Comparison of ENCODE assay signal across 8 mouse cellular contexts in the genomic region with DNA sequence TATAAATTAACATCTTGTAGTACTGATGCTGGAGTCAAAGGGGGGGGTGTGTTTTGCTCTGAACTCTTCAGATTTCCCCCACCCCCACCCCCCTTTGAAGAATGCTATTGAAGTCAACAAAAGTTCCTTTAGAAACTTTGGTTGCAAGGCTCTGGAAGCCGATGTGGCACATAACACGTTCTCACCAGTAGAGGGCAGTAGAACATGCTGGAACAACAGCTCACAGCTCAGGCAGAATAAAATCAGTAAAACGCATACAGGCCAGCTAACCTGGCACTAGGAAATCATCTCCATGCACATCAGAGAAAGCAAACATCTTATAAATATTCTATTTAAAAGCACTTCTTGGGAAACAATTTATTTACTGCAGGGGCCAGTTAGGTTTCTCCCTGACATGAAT. TPM values are rescaled to one million over a fixed set of nuclear protein-coding genes. Genes with fewer than 3 reads are reported as not detected.
A peak's percentile ranks its signal among the peaks of the same experiment; 100 is the strongest.
DNase-seq lines count a peak whose midpoint lies in the region; ATAC-seq lines count a peak whose summit lies in the region.

No protein-coding gene starts in this region.

- H3K36me3 ChIP-seq in liver, embryonic 12.5 days, result no peaks in the 10 kb centered on the region
- no peaks in the 10 kb centered on the region for H3K36me3 ChIP-seq in forebrain, embryonic 15.5 days
- no peaks in the 10 kb centered on the region for H3K36me3 ChIP-seq in midbrain, embryonic 13.5 days

- H3K4me2 ChIP-seq in liver, embryonic 12.5 days, result no peak overlapping the region
- no peak overlapping the region for H3K4me2 ChIP-seq in forebrain, embryonic 15.5 days (replicated peaks)
- no peak overlapping the region for H3K4me2 ChIP-seq in midbrain, embryonic 13.5 days (replicated peaks)

- peak; percentile 58 for DNase-seq in liver
- peak; percentile 60 for DNase-seq in cerebellum, adult 11 months
- DNase-seq in heart, postnatal 14 days, result peak; percentile 66 to 84
- DNase-seq in left cerebral cortex, postnatal 25 days (ENCODE audit: low spot score in 2 of 2), result peak; percentile 80 to 89
- peak; percentile 49 to 74 for DNase-seq in spleen, postnatal 4 days (ENCODE audit: low spot score in 2 of 2)

- 0 out of 2 replicates have a peak, but pooled peaks cover 18% of the 10 kb centered on the region for H3K27me3 ChIP-seq in liver, embryonic 12.5 days (replicated peaks)
- H3K27me3 ChIP-seq in forebrain, embryonic 15.5 days, result no peaks in the 10 kb centered on the region
- H3K27me3 ChIP-seq in midbrain, embryonic 13.5 days, result peaks cover 10% of the 10 kb centered on the region; the same call in 1 of the 2 replicates

- no peak for ATAC-seq in liver, embryonic 12.5 days
- peak; percentile 82 for ATAC-seq in forebrain, embryonic 15.5 days (replicated peaks)
- ATAC-seq in midbrain, embryonic 13.5 days, result 0 out of 2 replicates have a peak, but pooled peaks have one; percentile 37

- H3K4me1 ChIP-seq in liver, embryonic 12.5 days, result no peaks in the 10 kb centered on the region
- H3K4me1 ChIP-seq in forebrain, embryonic 15.5 days, result peaks cover 10% of the 10 kb centered on the region
- H3K4me1 ChIP-seq in midbrain, embryonic 13.5 days (replicated peaks), result peaks cover 10% of the 10 kb centered on the region

- no peak overlapping the region for H3K27ac ChIP-seq in liver, embryonic 12.5 days
- peak overlapping the region; percentile 82 for H3K27ac ChIP-seq in forebrain, embryonic 15.5 days (replicated peaks)
- 0 out of 2 replicates have a peak overlapping the region, but pooled peaks have one; percentile 35 for H3K27ac ChIP-seq in midbrain, embryonic 13.5 days

- H3K9me3 ChIP-seq in liver, embryonic 12.5 days (replicated peaks), result no peaks in the 10 kb centered on the region
- no peaks in the 10 kb centered on the region for H3K9me3 ChIP-seq in forebrain, embryonic 15.5 days
- H3K9me3 ChIP-seq in midbrain, embryonic 13.5 days, result no peaks in the 10 kb centered on the region

- H3K4me3 ChIP-seq in liver, embryonic 12.5 days, result no peak overlapping the region
- no peak overlapping the region for H3K4me3 ChIP-seq in forebrain, embryonic 15.5 days
- H3K4me3 ChIP-seq in midbrain, embryonic 13.5 days (replicated peaks), result no peak overlapping the region

- no peak overlapping the region for H3K9ac ChIP-seq in liver, embryonic 12.5 days
- H3K9ac ChIP-seq in forebrain, embryonic 15.5 days (replicated peaks), result peak overlapping the region; percentile 38; the same call in 1 of the 2 replicates
- no peak overlapping the region for H3K9ac ChIP-seq in midbrain, embryonic 13.5 days (replicated peaks)

- 1% methylated on average over 3 of the region's 3 CpGs for WGBS in liver, embryonic 12.5 days (ENCODE audit: insufficient replicate concordance)
- WGBS in forebrain, embryonic 15.5 days, result 0% methylated on average over 3 of the region's 3 CpGs
- WGBS in midbrain, embryonic 13.5 days, result 0% methylated on average over 3 of the region's 3 CpGs

- intact Hi-C loops in heart, postnatal 14 days (cut with DNase I), result loop anchor here (1.0 kb wide), 2 partner anchors 62 to 155 kb away; no protein-coding TSS in a partner anchor
- intact Hi-C loops in left cerebral cortex, postnatal 25 days (cut with DNase I), result loop anchor here (2.0 to 10.0 kb wide), 4 partner anchors 52 to 1046 kb away; a partner anchor contains a TSS

RNA-seq across cellular contexts. Expression of a gene that starts 50.5 kb away (rescaled TPM):
- 9.0 and 9.4 TPM in 2 replicates for polyA plus RNA-seq in liver, embryonic 12.5 days (2016; fragmentation: Nextera tagmentation; extraction: Ambion mirVana)
- 3.9 and 4.7 TPM in 2 replicates for polyA plus RNA-seq in forebrain, embryonic 15.5 days (2015; fragmentation: Nextera tagmentation; extraction: Ambion mirVana)
- 100 to 1,000 TPM; 220 to 230 TPM for total RNA-seq in heart, postnatal 14 days (2021)
- 10 to 100 TPM in 1 of 2 experiments, 1 to 10 TPM in 1; 8.3 to 10.7 TPM for total RNA-seq in left cerebral cortex, postnatal 25 days (2021)
- 5.5 and 6.1 TPM in 2 replicates for polyA plus RNA-seq in midbrain, embryonic 13.5 days (2015; fragmentation: Nextera tagmentation; extraction: Ambion mirVana)
